Mouse (Mus musculus) urinary bladder, postnatal 14 days (tissue): Measurements from ENCODE around the gene Cul9.

ENCODE experiments used
- DNase-seq: peaks from one replicate; pipeline ENCODE4 v3.0.0; 2021; ENCODE audit warnings: low spot score

The Cul9 gene

GRCm38 (mm10) chr17:46453302-46453948 lies 92.8 kb downstream of the Cul9 start:
- DNase-seq: no peak

- DNase-seq: no peak
These were observed 93.5 kb downstream of the Cul9 start for GRCm38 (mm10) chr17:46452683-46453082.
